Mouse (Mus musculus): Measurements from ENCODE around the gene Fto.

Gene Fto

DNA sequence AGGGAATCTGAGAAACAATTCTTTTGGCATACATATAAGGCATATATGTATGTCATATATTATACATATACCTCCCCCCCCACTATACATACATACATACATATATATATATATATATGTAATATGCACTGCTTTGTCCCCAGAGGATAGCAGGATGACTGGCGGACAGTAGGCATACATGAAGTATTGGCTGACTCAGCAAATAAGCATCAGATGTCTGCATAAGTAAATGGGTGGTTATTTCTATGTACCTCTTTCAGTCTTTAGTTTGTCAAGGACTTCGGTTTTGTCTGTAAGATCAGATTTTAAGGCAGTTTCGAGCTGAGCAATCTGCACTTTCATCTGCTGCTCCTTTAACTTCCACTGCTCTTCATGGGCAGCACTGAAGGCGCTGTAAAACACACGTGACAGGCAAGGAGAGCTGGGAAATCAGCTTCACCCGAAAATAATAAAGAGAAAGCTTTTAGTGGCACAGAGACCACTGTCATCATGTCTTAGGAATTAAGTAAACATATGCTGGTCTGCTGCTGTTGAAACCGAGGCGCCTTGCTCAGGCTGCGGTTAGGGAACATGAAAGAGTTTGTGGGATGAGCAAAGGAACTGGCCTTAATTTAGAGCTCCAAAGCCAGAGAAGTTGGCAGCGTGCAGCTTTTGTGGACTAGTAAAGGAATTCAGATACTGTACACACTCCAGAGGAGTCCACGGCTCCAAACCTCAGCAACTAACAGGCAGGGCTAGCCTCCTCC, 32.7 kb upstream of the Fto start:
- Histone ChIP-seq H3K27me3 (ENCODE audit: insufficient read depth, low read length) (no peaks in the 10 kb centered on the region), H3K9me3 (ENCODE audit: low read length) (no peaks in the 10 kb centered on the region), H3K36me3 (ENCODE audit: insufficient read depth, low read length) (no peaks in the 10 kb centered on the region), H3K4me3 (replicated peaks; ENCODE audit: low read length) (no peak overlapping the region), H3K4me1 (replicated peaks; ENCODE audit: low read depth, low read length) (no peaks in the 10 kb centered on the region)
- TF ChIP-seq CTCF (conservative IDR thresholded peaks at IDR 0.05; ENCODE audit: low read length) (no peak), NANOG (IDR thresholded peaks at IDR 0.05; ENCODE audit: borderline replicate concordance, low read length) (no peak), POU5F1 (IDR thresholded peaks at IDR 0.05; ENCODE audit: borderline replicate concordance, low read length) (no peak)

DNA sequence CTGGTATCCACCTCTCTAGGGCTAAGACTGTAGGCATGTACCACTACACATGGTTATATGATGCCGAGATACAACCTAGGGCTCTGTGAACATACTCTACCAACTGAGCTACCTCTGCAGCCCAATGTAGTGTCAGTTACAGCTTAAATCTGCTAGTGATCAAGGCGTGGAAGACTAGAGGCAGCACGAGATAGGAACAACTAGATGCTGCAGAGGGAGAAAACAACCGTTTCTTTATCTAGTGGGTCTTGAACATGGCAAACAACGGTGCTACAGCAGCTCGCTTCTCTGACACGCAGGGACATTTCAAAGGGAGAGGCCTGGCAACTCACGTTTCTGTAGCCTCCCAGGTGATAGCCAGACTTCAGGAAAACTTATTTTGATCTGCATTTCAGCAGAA, 31.8 kb upstream of the Fto start:
- no peaks in the 10 kb centered on the region for H3K36me3 ChIP-seq (ENCODE audit: insufficient read depth, low read length)
- TF ChIP-seq NANOG (IDR thresholded peaks at IDR 0.05; ENCODE audit: borderline replicate concordance, low read length) (no peak), CTCF (conservative IDR thresholded peaks at IDR 0.05; ENCODE audit: low read length) (no peak), POU5F1 (IDR thresholded peaks at IDR 0.05; ENCODE audit: borderline replicate concordance, low read length) (no peak)
- H3K9me3 ChIP-seq (ENCODE audit: low read length), result no peaks in the 10 kb centered on the region
- H3K27me3 ChIP-seq (ENCODE audit: insufficient read depth, low read length), result no peaks in the 10 kb centered on the region
- no peak overlapping the region for H3K4me3 ChIP-seq (replicated peaks; ENCODE audit: low read length)
- H3K4me1 ChIP-seq (replicated peaks; ENCODE audit: low read depth, low read length), result no peaks in the 10 kb centered on the region

DNA sequence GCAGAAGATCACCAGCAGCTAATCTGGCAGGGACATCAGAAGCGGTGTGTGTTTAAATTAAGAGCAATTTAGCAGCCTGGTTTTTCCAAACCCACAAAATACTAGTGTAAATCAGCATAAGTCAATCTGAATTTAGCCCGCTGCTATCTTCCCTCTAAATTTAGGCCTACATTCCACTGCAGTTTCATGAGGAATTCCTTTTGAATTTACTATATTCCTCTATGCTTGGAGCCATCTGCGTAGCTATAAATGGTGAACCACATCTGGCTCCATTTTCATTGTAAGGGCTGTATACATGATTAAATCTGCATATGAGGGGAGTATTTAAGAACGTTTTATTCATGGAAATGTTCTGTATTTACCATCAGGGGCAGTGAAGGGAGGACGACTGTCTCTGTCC, 30.7 kb upstream of the Fto start:
- TF ChIP-seq CTCF (conservative IDR thresholded peaks at IDR 0.05; ENCODE audit: low read length), result no peak
- no peak for TF ChIP-seq NANOG (IDR thresholded peaks at IDR 0.05; ENCODE audit: borderline replicate concordance, low read length)
- TF ChIP-seq POU5F1 (IDR thresholded peaks at IDR 0.05; ENCODE audit: borderline replicate concordance, low read length), result no peak
- H3K9me3 ChIP-seq (ENCODE audit: low read length), result peaks cover 2% of the 10 kb centered on the region; the same call in 1 of the 2 replicates

GRCm38 (mm10) chr8:91283815-91284214, 29.5 kb upstream of the Fto start:
- Histone ChIP-seq H3K27me3 (ENCODE audit: insufficient read depth, low read length) (no peaks in the 10 kb centered on the region), H3K9me3 (ENCODE audit: low read length) (peaks cover 3% of the 10 kb centered on the region; the same call in 1 of the 2 replicates), H3K4me3 (replicated peaks; ENCODE audit: low read length) (no peak overlapping the region), H3K36me3 (ENCODE audit: insufficient read depth, low read length) (no peaks in the 10 kb centered on the region), H3K4me1 (replicated peaks; ENCODE audit: low read depth, low read length) (no peaks in the 10 kb centered on the region)
- TF ChIP-seq CTCF (conservative IDR thresholded peaks at IDR 0.05; ENCODE audit: low read length) (no peak), NANOG (IDR thresholded peaks at IDR 0.05; ENCODE audit: borderline replicate concordance, low read length) (no peak), POU5F1 (IDR thresholded peaks at IDR 0.05; ENCODE audit: borderline replicate concordance, low read length) (no peak)

More for the DNA sequence above, 30.7 kb upstream of the Fto start:
- H3K36me3 ChIP-seq (ENCODE audit: insufficient read depth, low read length), result no peaks in the 10 kb centered on the region
- no peak overlapping the region for H3K4me3 ChIP-seq (replicated peaks; ENCODE audit: low read length)
- H3K27me3 ChIP-seq (ENCODE audit: insufficient read depth, low read length), result no peaks in the 10 kb centered on the region
- no peaks in the 10 kb centered on the region for H3K4me1 ChIP-seq (replicated peaks; ENCODE audit: low read depth, low read length)

DNA sequence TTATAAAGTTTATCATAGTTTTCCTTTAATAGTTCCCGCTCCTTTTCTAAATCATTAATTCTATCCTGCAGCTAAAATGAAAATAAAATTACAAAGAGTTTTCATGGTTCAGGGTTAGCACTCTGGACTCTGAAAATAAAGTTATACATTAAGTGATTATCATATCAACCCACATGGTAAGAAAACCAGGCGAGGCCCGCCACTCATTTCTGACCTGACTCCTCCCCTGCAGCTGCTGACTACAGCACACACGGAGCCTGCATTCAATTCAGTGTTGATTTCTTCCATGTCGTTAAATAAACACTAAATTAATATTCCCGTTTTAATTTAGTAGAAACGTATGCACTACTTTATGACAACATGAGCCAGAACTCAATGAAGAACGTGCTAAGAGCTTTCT, 27.1 kb upstream of the Fto start:
- no peak overlapping the region for H3K4me3 ChIP-seq (replicated peaks; ENCODE audit: low read length)
- no peaks in the 10 kb centered on the region for H3K27me3 ChIP-seq (ENCODE audit: insufficient read depth, low read length)
- no peaks in the 10 kb centered on the region for H3K4me1 ChIP-seq (replicated peaks; ENCODE audit: low read depth, low read length)
- H3K9me3 ChIP-seq (ENCODE audit: low read length), result peaks cover 3% of the 10 kb centered on the region; the same call in 1 of the 2 replicates
- H3K36me3 ChIP-seq (ENCODE audit: insufficient read depth, low read length), result no peaks in the 10 kb centered on the region
- TF ChIP-seq POU5F1 (IDR thresholded peaks at IDR 0.05; ENCODE audit: borderline replicate concordance, low read length), result no peak

- no peaks in the 10 kb centered on the region for H3K4me1 ChIP-seq (replicated peaks; ENCODE audit: low read depth, low read length)
- peaks cover 10% of the 10 kb centered on the region; the same call in 1 of the 2 replicates for H3K9me3 ChIP-seq (ENCODE audit: low read length)
- H3K27me3 ChIP-seq (ENCODE audit: insufficient read depth, low read length), result no peaks in the 10 kb centered on the region
- no peak overlapping the region for H3K4me3 ChIP-seq (replicated peaks; ENCODE audit: low read length)
- TF ChIP-seq CTCF (conservative IDR thresholded peaks at IDR 0.05; ENCODE audit: low read length), result no peak
- TF ChIP-seq POU5F1 (IDR thresholded peaks at IDR 0.05; ENCODE audit: borderline replicate concordance, low read length), result no peak
- TF ChIP-seq NANOG (IDR thresholded peaks at IDR 0.05; ENCODE audit: borderline replicate concordance, low read length), result no peak
- no peaks in the 10 kb centered on the region for H3K36me3 ChIP-seq (ENCODE audit: insufficient read depth, low read length)
Observed at GRCm38 (mm10) chr8:91290576-91290975, 22.7 kb upstream of the Fto start.

GRCm38 (mm10) chr8:91295786-91296185, 17.5 kb upstream of the Fto start:
- Histone ChIP-seq H3K4me3 (replicated peaks; ENCODE audit: low read length) (no peak overlapping the region), H3K4me1 (replicated peaks; ENCODE audit: low read depth, low read length) (no peaks in the 10 kb centered on the region), H3K36me3 (ENCODE audit: insufficient read depth, low read length) (no peaks in the 10 kb centered on the region), H3K27me3 (ENCODE audit: insufficient read depth, low read length) (no peaks in the 10 kb centered on the region), H3K9me3 (ENCODE audit: low read length) (peaks cover 6% of the 10 kb centered on the region; the same call in 1 of the 2 replicates)
- TF ChIP-seq CTCF (conservative IDR thresholded peaks at IDR 0.05; ENCODE audit: low read length) (no peak), NANOG (IDR thresholded peaks at IDR 0.05; ENCODE audit: borderline replicate concordance, low read length) (no peak), POU5F1 (IDR thresholded peaks at IDR 0.05; ENCODE audit: borderline replicate concordance, low read length) (no peak)

DNA sequence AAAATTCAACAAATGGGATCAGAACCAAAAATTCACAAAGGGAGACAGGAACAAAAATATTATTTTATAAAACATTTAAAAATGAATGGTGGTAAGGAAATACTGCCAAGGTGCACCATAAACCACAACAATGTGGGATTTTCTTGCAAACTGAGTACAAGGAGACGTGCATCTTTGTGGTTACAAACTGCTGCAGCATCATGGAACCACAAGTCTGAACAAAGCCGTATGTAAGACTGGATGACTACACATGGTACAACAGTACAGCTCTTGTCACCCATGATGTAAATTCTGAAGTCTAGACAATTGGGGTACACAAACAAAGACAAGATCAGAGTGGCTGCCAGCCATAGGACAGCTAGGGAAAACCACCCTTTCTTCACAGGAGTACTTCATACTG, 14.7 kb upstream of the Fto start:
- Histone ChIP-seq H3K9me3 (ENCODE audit: low read length) (no peaks in the 10 kb centered on the region), H3K36me3 (ENCODE audit: insufficient read depth, low read length) (peaks cover 5% of the 10 kb centered on the region; the same call in 1 of the 2 replicates), H3K4me3 (replicated peaks; ENCODE audit: low read length) (no peak overlapping the region), H3K4me1 (replicated peaks; ENCODE audit: low read depth, low read length) (no peaks in the 10 kb centered on the region), H3K27me3 (ENCODE audit: insufficient read depth, low read length) (no peaks in the 10 kb centered on the region)
- TF ChIP-seq CTCF (conservative IDR thresholded peaks at IDR 0.05; ENCODE audit: low read length) (no peak), POU5F1 (IDR thresholded peaks at IDR 0.05; ENCODE audit: borderline replicate concordance, low read length) (no peak), NANOG (IDR thresholded peaks at IDR 0.05; ENCODE audit: borderline replicate concordance, low read length) (no peak)
